11 mouse cellular contexts compared by ENCODE assay signal in the genomic region with DNA sequence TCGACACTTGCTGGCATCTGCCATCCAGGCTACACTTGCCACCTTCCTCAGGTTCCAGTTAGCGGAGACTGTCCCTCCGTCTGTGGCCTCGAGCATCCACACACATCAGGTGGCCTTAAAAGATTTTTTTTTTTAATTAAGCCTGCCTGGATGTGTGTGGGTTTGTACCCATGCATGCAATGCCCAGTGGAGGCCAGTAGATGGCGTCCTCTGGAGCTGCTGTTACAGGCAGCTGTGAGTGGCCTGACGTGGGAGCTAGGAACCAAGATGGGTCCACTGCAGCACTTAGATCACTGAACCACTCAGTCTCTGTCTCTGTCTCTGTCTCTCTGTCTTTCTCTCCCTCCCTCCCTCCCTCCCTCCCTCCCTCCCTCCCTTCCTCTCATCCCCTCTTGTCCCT. TPM values are rescaled to one million over a fixed set of nuclear protein-coding genes. Genes with fewer than 3 reads are reported as not detected.
DNase-seq lines count a peak whose midpoint lies in the region; ATAC-seq and TF ChIP-seq lines count a peak whose summit lies in the region.
"Had no signal": no experiment of that assay in that cellular context is flagged by ENCODE, and none has a peak within 500 bp of the region (broad histone marks: within the 10 kb centered on the region; RNA-seq: fewer than 3 reads in every experiment).

No protein-coding gene starts in this region.

- WGBS in liver, adult 2 months: 69% methylated on average over 6 of the region's 6 CpGs
- 75% methylated on average over 6 of the region's 6 CpGs for WGBS in heart, embryonic 12.5 days

- H3K27me3 ChIP-seq in liver, adult 2 months (ENCODE audit: control insufficient read depth, insufficient read depth, low read length): no peaks in the 10 kb centered on the region
- no peaks in the 10 kb centered on the region for H3K27me3 ChIP-seq in MEL (ENCODE audit: control insufficient read depth in 1 of 2, insufficient read depth in 2 of 2, low read length in 2 of 2)
- no peaks in the 10 kb centered on the region for H3K27me3 ChIP-seq in heart, embryonic 12.5 days (replicated peaks)

- no peak for DNase-seq in liver, adult 2 months (ENCODE audit: extremely low read depth, low read depth, low spot score)
- DNase-seq in liver (no peak), MEL (ENCODE audit: low read depth, low spot score) (peak; percentile 31)
- DNase-seq in CD4-positive, CD25-positive, alpha-beta regulatory T cell, adult 2 months (ENCODE audit: low read depth, low spot score): peak; percentile 71
- peak; percentile 34 for DNase-seq in mesoderm, embryonic 11.5 days (ENCODE audit: low read depth, low spot score)
- no peak for DNase-seq in urinary bladder, adult 2 months (ENCODE audit: low spot score)
- no peak for DNase-seq in left cerebral cortex, adult 8-10 months (ENCODE audit: low spot score in 2 of 2)
- DNase-seq: adrenal gland, adult 2 months; cerebellum, postnatal 10 days had no signal

- no peak overlapping the region for H3K9ac ChIP-seq in liver, adult 2 months (ENCODE audit: low read depth, low read length)
- H3K9ac ChIP-seq in MEL (ENCODE audit: control insufficient read depth, low read depth, low read length, poor library complexity, severe bottlenecking): no peak overlapping the region
- no peak overlapping the region for H3K9ac ChIP-seq in heart, embryonic 12.5 days

- no peak overlapping the region for H3K27ac ChIP-seq in liver, adult 2 months (replicated peaks; ENCODE audit: insufficient read depth, low read depth, low read length)
- no peak overlapping the region for H3K27ac ChIP-seq in MEL (ENCODE audit: control insufficient read depth, low read depth, low read length)
- H3K27ac ChIP-seq in heart, embryonic 12.5 days (ENCODE audit: poor library complexity, severe bottlenecking): no peak overlapping the region
- H3K27ac ChIP-seq: forebrain, embryonic 10.5 days had no signal

- no peak; the same call in 1 of the 2 replicates for TF ChIP-seq RAD21 in MEL (IDR thresholded peaks at IDR 0.05; ENCODE audit: low read depth, low read length)

- H3K9me3 ChIP-seq in MEL (replicated peaks; ENCODE audit: insufficient read depth, low read length): no peaks in the 10 kb centered on the region
- no peaks in the 10 kb centered on the region for H3K9me3 ChIP-seq in heart, embryonic 12.5 days (replicated peaks)
- H3K9me3 ChIP-seq: forebrain, embryonic 10.5 days had no signal

- peak; percentile 79 for TF ChIP-seq CTCF in liver, adult 2 months (IDR thresholded peaks at IDR 0.05; ENCODE audit: low read depth, low read length)
- TF ChIP-seq CTCF in MEL (IDR thresholded peaks at IDR 0.05 in 2 of 3, conservative IDR thresholded peaks at IDR 0.05 in 1 of 3; ENCODE audit: control insufficient read depth in 1 of 3, insufficient read depth in 1 of 3, low read depth in 2 of 3, low read length in 3 of 3, poor library complexity in 1 of 3, severe bottlenecking in 1 of 3): peak; percentile 54 to 71 (median 55)

- TF ChIP-seq EP300 in MEL (IDR thresholded peaks at IDR 0.05; ENCODE audit: low read depth in 1 of 2, low read length in 2 of 2): no peak

- H3K4me1 ChIP-seq in liver, adult 2 months (ENCODE audit: control insufficient read depth, insufficient read depth, low read length): no peaks in the 10 kb centered on the region
- H3K4me1 ChIP-seq in MEL (ENCODE audit: control insufficient read depth in 1 of 2, insufficient read depth in 2 of 2, low read length in 2 of 2): no peaks in the 10 kb centered on the region
- H3K4me1 ChIP-seq in heart, embryonic 12.5 days (replicated peaks): no peaks in the 10 kb centered on the region

- H3K79me2 ChIP-seq in liver, adult 2 months (ENCODE audit: control insufficient read depth, insufficient read depth, low read length): no peaks in the 10 kb centered on the region
- H3K79me2 ChIP-seq in MEL (ENCODE audit: control insufficient read depth, insufficient read depth, low read length, poor library complexity): no peaks in the 10 kb centered on the region

- no peak for ATAC-seq in heart, embryonic 12.5 days (ENCODE audit: insufficient number of reproducible peaks, low FRiP score)

- H3K4me2 ChIP-seq in heart, embryonic 12.5 days: no peak overlapping the region

- H3K36me3 ChIP-seq in liver, adult 2 months (ENCODE audit: control insufficient read depth, insufficient read depth, low read length): peaks cover 22% of the 10 kb centered on the region; the same call in 1 of the 2 replicates
- no peaks in the 10 kb centered on the region for H3K36me3 ChIP-seq in MEL (ENCODE audit: control insufficient read depth in 1 of 2, insufficient read depth in 2 of 2, low read length in 2 of 2)
- H3K36me3 ChIP-seq in heart, embryonic 12.5 days: peaks cover 30% of the 10 kb centered on the region

- TF ChIP-seq POLR2A in liver, adult 2 months (IDR thresholded peaks at IDR 0.05; ENCODE audit: extremely low read depth, insufficient read depth, low read length): no peak
- TF ChIP-seq POLR2A in MEL (IDR thresholded peaks at IDR 0.05; ENCODE audit: control insufficient read depth in 1 of 2, insufficient read depth in 1 of 2, low read depth in 1 of 2, low read length in 2 of 2, poor library complexity in 1 of 2): no peak

- no peak overlapping the region for H3K4me3 ChIP-seq in liver, adult 2 months (ENCODE audit: insufficient read depth, low read depth, low read length)
- no peak overlapping the region for H3K4me3 ChIP-seq in MEL (ENCODE audit: control insufficient read depth in 1 of 2, insufficient read depth in 1 of 2, low read depth in 2 of 2, low read length in 2 of 2)
- no peak overlapping the region for H3K4me3 ChIP-seq in heart, embryonic 12.5 days
- H3K4me3 ChIP-seq: forebrain, embryonic 10.5 days had no signal

TF ChIP-seq in MEL, 35 proteins besides CTCF, POLR2A, EP300 and RAD21:
- TF ChIP-seq SMC3 (IDR thresholded peaks at IDR 0.05; ENCODE audit: low read depth, low read length) (peak; percentile 26; the same call in 1 of the 2 replicates), HCFC1 (IDR thresholded peaks at IDR 0.05; ENCODE audit: low read depth, low read length) (no peak)

RNA-seq across cellular contexts. Expression of a gene that starts 43.8 kb away (rescaled TPM):
- total RNA-seq in liver, adult 2 months (2014; rRNA removed): 282 and 302 TPM in 2 replicates
- 366 and 410 TPM in 2 replicates for polyA plus RNA-seq in liver, adult 2 months (2012; rRNA removed)
- 39.1 and 42.3 TPM in 2 replicates for total RNA-seq in MEL (2012; rRNA removed)
- polyA plus RNA-seq in MEL (2012; ENCODE audit: insufficient read depth in 1 of 2, insufficient read length in 2 of 2, low read depth in 1 of 2, low replicate concordance in 2 of 2, missing spikeins in 1 of 2): 10 to 100 TPM in 1 of 2 experiments, not detected in 1; 66.9 TPM
- 109 TPM in 2 replicates for polyA plus RNA-seq in urinary bladder, adult 2 months (2012; rRNA removed)
- 10 to 100 TPM; 22.9 to 28.0 (median 26.1) TPM for total RNA-seq in left cerebral cortex, adult 8-10 months (2022)
- 142 and 151 TPM in 2 replicates for polyA plus RNA-seq in heart, embryonic 12.5 days (2016; fragmentation: Nextera tagmentation; extraction: Ambion mirVana)

Comparison
In these comparisons a context has a peak if more than half of its experiments do, and no peak if none do; other contexts are left out.
1. DNase-seq: peak in CD4-positive, CD25-positive, alpha-beta regulatory T cell, adult 2 months (single experiment), MEL (single experiment) and mesoderm, embryonic 11.5 days (single experiment); none in liver, adult 2 months (single experiment), liver (single experiment), urinary bladder, adult 2 months (single experiment) and left cerebral cortex, adult 8-10 months (0 of 2).